Comparison of ENCODE assay signal across 20 mouse cellular contexts in genomic region chr4:143180731-143181130, GRCm38 (mm10). TPM values are rescaled to one million over a fixed set of nuclear protein-coding genes. Genes with fewer than 3 reads are reported as not detected.
DNase-seq lines count a peak whose midpoint lies in the region; ATAC-seq and TF ChIP-seq lines count a peak whose summit lies in the region.
"Had no signal": no experiment of that assay in that cellular context is flagged by ENCODE, and none has a peak within 500 bp of the region (broad histone marks: within the 10 kb centered on the region; RNA-seq: fewer than 3 reads in every experiment).

No protein-coding gene starts in this region.

- WGBS in lung, adult 2 months: 68% methylated on average over 5 of the region's 5 CpGs

- no peaks in the 10 kb centered on the region for H3K4me1 ChIP-seq in lung, adult 2 months (ENCODE audit: control insufficient read depth, insufficient read depth, low read length)
- H3K4me1 ChIP-seq: embryonic facial prominence, embryonic 12.5 days; forebrain, embryonic 12.5 days; heart, embryonic 10.5 days; hindbrain, embryonic 13.5 days had no signal

- TF ChIP-seq CTCF in lung, adult 2 months (IDR thresholded peaks at IDR 0.05; ENCODE audit: insufficient read depth, low read length): no peak

- no peak for TF ChIP-seq POLR2A in lung, adult 2 months (IDR thresholded peaks at IDR 0.05; ENCODE audit: borderline replicate concordance, extremely low read depth, low read depth, low read length)

- DNase-seq in lung, postnatal 36 days: peak; percentile 12
- no peak for DNase-seq in lung, adult 2 months
- DNase-seq in B cell, adult 2 months: peak; percentile 37 to 46
- peak; percentile 63 for DNase-seq in splenic B cell, adult 2 months (ENCODE audit: low read depth, low spot score)
- DNase-seq in adipocyte (ENCODE audit: low spot score): no peak
- DNase-seq in thymus, adult 18-20 months: no peak
- DNase-seq: adrenal gland, postnatal 10 days; cerebellum, adult 11 months; cerebellum, adult 9-10 months; cerebellum, postnatal 25 days; gastrocnemius, postnatal 14 days; heart, postnatal 10 days; heart, postnatal 4 days had no signal

- no peaks in the 10 kb centered on the region; the same call in 1 of the 2 replicates for H3K36me3 ChIP-seq in splenic B cell, adult 2 months (ENCODE audit: control insufficient read depth, insufficient read depth, low read length, poor library complexity, severe bottlenecking)
- H3K36me3 ChIP-seq: heart, embryonic 10.5 days had no signal

- H3K27me3 ChIP-seq in splenic B cell, adult 2 months (ENCODE audit: control insufficient read depth, insufficient read depth, low read length, poor library complexity, severe bottlenecking): no peaks in the 10 kb centered on the region
- H3K27me3 ChIP-seq: embryonic facial prominence, embryonic 12.5 days; forebrain, embryonic 12.5 days; hindbrain, embryonic 13.5 days had no signal

- ATAC-seq in megakaryocyte, adult 5-6 weeks (ENCODE audit: poor library complexity, severe bottlenecking): peak; percentile 40; the same call in 1 of the 2 replicates
- ATAC-seq: forebrain, embryonic 16.5 days; hindbrain, postnatal 0 days had no signal

- H3K4me3 ChIP-seq in lung, adult 2 months (replicated peaks; ENCODE audit: extremely low read depth, low read depth, low read length): no peak overlapping the region
- H3K4me3 ChIP-seq: embryonic facial prominence, embryonic 12.5 days; forebrain, embryonic 12.5 days; heart, embryonic 10.5 days; hindbrain, embryonic 13.5 days had no signal

RNA-seq across cellular contexts. Expression of gene Prdm2, which starts 32.1 kb away (rescaled TPM):
- polyA plus RNA-seq in lung, adult 2 months (2012; rRNA removed): 11.6 and 16.8 TPM in 2 replicates
- 24.4 and 29.6 TPM in 2 replicates for total RNA-seq in megakaryocyte, adult 5-6 weeks (2015)
- 16.3 and 19.1 TPM in 2 replicates for total RNA-seq in megakaryocyte, adult 5-6 weeks (2017)

Comparison
In these comparisons a context has a peak if more than half of its experiments do, and no peak if none do; other contexts are left out.
1. DNase-seq: peak in lung, postnatal 36 days (single experiment), B cell, adult 2 months (2 of 2) and splenic B cell, adult 2 months (single experiment); none in lung, adult 2 months (single experiment), adipocyte (single experiment) and thymus, adult 18-20 months (0 of 2).